Mouse (Mus musculus) forebrain, embryonic 14.5 days (tissue): ENCODE results near the gene Cfap77. TPM values are rescaled to one million over a fixed set of nuclear protein-coding genes. Genes with fewer than 3 reads are reported as not detected.

Experiments used
- ATAC-seq: fragments of 200-750 bp; cut with Nextera tagmentation; 2 replicates; pipeline ENCODE4 v1.8.0; 2017; ENCODE audit warnings: mild to moderate bottlenecking, moderate library complexity
- DNase-seq: peaks from one replicate; pipeline ENCODE4 v3.0.0-alpha.2; 2015; ENCODE audit warnings: low spot score
- H3K27ac ChIP-seq: fragments of 300-500 bp; sonication (generic); 2 replicates; pipeline ENCODE4 v1.5.1; 2014; ENCODE audit warnings: low read depth, mild to moderate bottlenecking, control low read depth, low read length, moderate library complexity
- H3K27me3 ChIP-seq: fragments of 300-500 bp; sonication (generic); replicated peaks from 2 replicates; pipeline ENCODE4 v1.6.1; 2014; ENCODE audit warnings: low read length, control low read depth, mixed read lengths; ENCODE audit not compliant: control insufficient read depth, insufficient read depth
- H3K36me3 ChIP-seq: fragments of 300-500 bp; sonication (generic); 2 replicates; pipeline ENCODE4 v1.6.1; 2014; ENCODE audit warnings: low read length, control low read depth; ENCODE audit not compliant: control insufficient read depth, insufficient read depth
- H3K4me1 ChIP-seq: fragments of 300-500 bp; sonication (generic); 2 replicates; pipeline ENCODE4 v1.6.1; 2014; ENCODE audit warnings: antibody characterized with exemption, low read length, control low read depth; ENCODE audit not compliant: control insufficient read depth, insufficient read depth
- H3K4me2 ChIP-seq: fragments of 300-500 bp; sonication (generic); 2 replicates; pipeline ENCODE4 v1.6.1; 2014; ENCODE audit warnings: mild to moderate bottlenecking, control low read depth, low read length
- H3K4me3 ChIP-seq: fragments of 300-500 bp; sonication (generic); 2 replicates; pipeline ENCODE4 v1.5.1; 2014; ENCODE audit warnings: low read depth, low read length, control low read depth
- H3K9ac ChIP-seq: fragments of 300-500 bp; sonication (generic); 2 replicates; pipeline ENCODE4 v1.6.1; 2014; ENCODE audit warnings: mild to moderate bottlenecking, low read length, control low read depth, moderate library complexity
- H3K9me3 ChIP-seq: fragments of 300-500 bp; sonication (generic); replicated peaks from 2 replicates; pipeline ENCODE4 v1.6.1; 2016; ENCODE audit warnings: low read length, control low read depth, mixed read lengths; ENCODE audit not compliant: control insufficient read depth
- WGBS: fragments of 180-500 bp; shearing (Covaris S2); extraction: QIAGEN DNeasy Blood & Tissue Kit; methylation state at CpG from one replicate; pipeline ENCODE4 v1.1.7; 2014; 5-methylcytosine and 5-hydroxymethylcytosine counted together
- polyA plus RNA-seq: library from polyadenylated mRNA; unstranded; fragments of >200 nt; fragmentation: Nextera tagmentation; extraction: Ambion mirVana; gene quantifications from 2 replicates; pipeline ENCODE4 v1.2.1, GENCODE M21; 2014

Gene Cfap77
- polyA plus RNA-seq, 1 experiment from 2014 or later = 0.11 TPM

- no peak overlapping the region for H3K4me2 ChIP-seq
- H3K9me3 ChIP-seq = no peaks in the 10 kb centered on the region
- H3K36me3 ChIP-seq = no peaks in the 10 kb centered on the region
- no peak overlapping the region for H3K9ac ChIP-seq
- WGBS = 62% methylated on average over 5 of the region's 5 CpGs
- ATAC-seq (no peak), DNase-seq (no peak)
- no peak overlapping the region for H3K27ac ChIP-seq
- peaks cover 7% of the 10 kb centered on the region; the same call in 1 of the 2 replicates for H3K4me1 ChIP-seq
- peaks cover 14% of the 10 kb centered on the region; the same call in 1 of the 2 replicates for H3K27me3 ChIP-seq
- H3K4me3 ChIP-seq = no peak overlapping the region
Measured at GRCm38 (mm10) chr2:29018680-29019079, 36.2 kb downstream of the Cfap77 start.

GRCm38 (mm10) chr2:29016599-29017587, 38.0 kb downstream of the Cfap77 start:
- H3K36me3 ChIP-seq = no peaks in the 10 kb centered on the region
- 50% methylated on average over 27 of the region's 27 CpGs for WGBS
- H3K4me3 ChIP-seq = no peak overlapping the region
- peak overlapping the region; percentile 11; the same call in 1 of the 2 replicates for H3K27ac ChIP-seq
- ATAC-seq = peak; percentile 77
- H3K4me2 ChIP-seq = peak overlapping the region; percentile 18; the same call in 1 of the 2 replicates
- no peak overlapping the region for H3K9ac ChIP-seq
- peaks cover 14% of the 10 kb centered on the region; the same call in 1 of the 2 replicates for H3K27me3 ChIP-seq
- peaks cover 7% of the 10 kb centered on the region; the same call in 1 of the 2 replicates for H3K4me1 ChIP-seq
- no peaks in the 10 kb centered on the region for H3K9me3 ChIP-seq
- peak; percentile 76 for DNase-seq

GRCm38 (mm10) chr2:29012523-29012922, 42.3 kb downstream of the Cfap77 start:
- H3K36me3 ChIP-seq = no peaks in the 10 kb centered on the region
- no peak overlapping the region for H3K9ac ChIP-seq
- DNase-seq = no peak
- H3K9me3 ChIP-seq = no peaks in the 10 kb centered on the region
- H3K27ac ChIP-seq = no peak overlapping the region
- H3K4me1 ChIP-seq = peaks cover 7% of the 10 kb centered on the region; the same call in 1 of the 2 replicates
- peaks cover 50% of the 10 kb centered on the region for H3K27me3 ChIP-seq
- no peak for ATAC-seq
- H3K4me2 ChIP-seq = no peak overlapping the region
- WGBS = 74% methylated on average over 5 of the region's 5 CpGs
- no peak overlapping the region for H3K4me3 ChIP-seq

- H3K4me1 ChIP-seq = peaks cover 12% of the 10 kb centered on the region
- ATAC-seq = no peak
Measured at GRCm38 (mm10) chr2:29007656-29008055, 47.2 kb downstream of the Cfap77 start.

GRCm38 (mm10) chr2:29006455-29007034, 48.3 kb downstream of the Cfap77 start:
- Histone ChIP-seq H3K4me2 (no peak overlapping the region), H3K4me3 (no peak overlapping the region), H3K36me3 (no peaks in the 10 kb centered on the region), H3K27me3 (peaks cover 82% of the 10 kb centered on the region), H3K9ac (no peak overlapping the region), H3K27ac (no peak overlapping the region), H3K4me1 (peaks cover 12% of the 10 kb centered on the region), H3K9me3 (no peaks in the 10 kb centered on the region)
- WGBS = 5% methylated on average over 13 of the region's 13 CpGs
- ATAC-seq (peak; percentile 78), DNase-seq (peak; percentile 91)

More at GRCm38 (mm10) chr2:29007656-29008055, 47.2 kb downstream of the Cfap77 start:
- H3K27me3 ChIP-seq = peaks cover 78% of the 10 kb centered on the region
- H3K36me3 ChIP-seq = no peaks in the 10 kb centered on the region
- H3K4me3 ChIP-seq = no peak overlapping the region
- H3K27ac ChIP-seq = no peak overlapping the region
- H3K9ac ChIP-seq = no peak overlapping the region
- no peak overlapping the region for H3K4me2 ChIP-seq
- 89% methylated on average over 6 of the region's 6 CpGs for WGBS
- DNase-seq = no peak
- no peaks in the 10 kb centered on the region for H3K9me3 ChIP-seq

- Histone ChIP-seq H3K27ac (no peak overlapping the region), H3K4me2 (no peak overlapping the region), H3K36me3 (no peaks in the 10 kb centered on the region), H3K4me1 (peaks cover 12% of the 10 kb centered on the region), H3K27me3 (peaks cover 69% of the 10 kb centered on the region), H3K4me3 (no peak overlapping the region), H3K9ac (no peak overlapping the region), H3K9me3 (no peaks in the 10 kb centered on the region)
- 44% methylated on average over 9 of the region's 9 CpGs for WGBS
- ATAC-seq (no peak), DNase-seq (no peak)
Measured at GRCm38 (mm10) chr2:29004037-29004436, 50.8 kb downstream of the Cfap77 start.

- no peak overlapping the region for H3K9ac ChIP-seq
- H3K9me3 ChIP-seq = no peaks in the 10 kb centered on the region
- H3K36me3 ChIP-seq = no peaks in the 10 kb centered on the region
- peaks cover 11% of the 10 kb centered on the region for H3K4me1 ChIP-seq
- 74% methylated on average over 5 of the region's 5 CpGs for WGBS
- DNase-seq (no peak), ATAC-seq (no peak)
- H3K4me3 ChIP-seq = no peak overlapping the region
- peaks cover 36% of the 10 kb centered on the region for H3K27me3 ChIP-seq
- no peak overlapping the region for H3K27ac ChIP-seq
- H3K4me2 ChIP-seq = no peak overlapping the region
Measured at GRCm38 (mm10) chr2:28998246-28998645, 56.6 kb downstream of the Cfap77 start.

- ATAC-seq = no peak
Measured at GRCm38 (mm10) chr2:28997161-28997834, 57.6 kb downstream of the Cfap77 start.

More at GRCm38 (mm10) chr2:28997161-28997834, 57.6 kb downstream of the Cfap77 start:
- 32% methylated on average over 14 of the region's 14 CpGs for WGBS
- Histone ChIP-seq H3K27me3 (peaks cover 30% of the 10 kb centered on the region), H3K4me2 (no peak overlapping the region), H3K4me3 (no peak overlapping the region), H3K9ac (no peak overlapping the region), H3K9me3 (no peaks in the 10 kb centered on the region), H3K27ac (peak overlapping the region; percentile 65), H3K4me1 (peaks cover 11% of the 10 kb centered on the region), H3K36me3 (no peaks in the 10 kb centered on the region)
- DNase-seq = peak; percentile 53
